Mouse (Mus musculus) embryo, embryonic 10 days (tissue): ENCODE measurements at regions not wholly inside any gene's neighbourhood (a gene's known extent, or its start where the extent isn't known, plus 50 kb on each side); places are given as distances from the start of the nearest gene placed in this dataset.

Experiments used
- DNase-seq: peaks from one replicate; pipeline ENCODE4 v3.0.0-alpha.2; 2015; ENCODE audit warnings: low spot score

GRCm38 (mm10) chr16:9115548-9115947 lies 285.6 kb downstream of the 1810013L24Rik start:
- DNase-seq, result peak; percentile 69

- DNase-seq, result no peak
Observed at GRCm38 (mm10) chr16:9121581-9121980, 291.7 kb downstream of the 1810013L24Rik start.

GRCm38 (mm10) chr16:9132113-9132512 lies 302.2 kb downstream of the 1810013L24Rik start:
- no peak for DNase-seq

GRCm38 (mm10) chr16:9132778-9133177 lies 302.9 kb downstream of the 1810013L24Rik start:
- no peak for DNase-seq

- DNase-seq, result no peak
Observed at GRCm38 (mm10) chr16:9135377-9135776, 305.5 kb downstream of the 1810013L24Rik start.

- DNase-seq, result no peak
Observed at GRCm38 (mm10) chr16:9138552-9139224, 308.8 kb downstream of the 1810013L24Rik start.

- DNase-seq, result no peak
Observed at GRCm38 (mm10) chr16:9139405-9139804, 309.5 kb downstream of the 1810013L24Rik start.

- no peak for DNase-seq
Observed at GRCm38 (mm10) chr16:9149209-9150135, 319.6 kb downstream of the 1810013L24Rik start.

GRCm38 (mm10) chr16:9151936-9152335 lies 322.0 kb downstream of the 1810013L24Rik start:
- DNase-seq, result no peak

GRCm38 (mm10) chr16:9153501-9153900 lies 323.6 kb downstream of the 1810013L24Rik start:
- no peak for DNase-seq

- DNase-seq, result no peak
Observed at GRCm38 (mm10) chr16:9165763-9166310, 335.9 kb downstream of the 1810013L24Rik start.

GRCm38 (mm10) chr16:9176402-9176801 lies 346.5 kb downstream of the 1810013L24Rik start:
- DNase-seq, result no peak

- DNase-seq, result no peak
Observed at GRCm38 (mm10) chr16:9195821-9196220, 365.9 kb downstream of the 1810013L24Rik start.

- no peak for DNase-seq
Observed at GRCm38 (mm10) chr16:9198903-9199532, 369.1 kb downstream of the 1810013L24Rik start.

- no peak for DNase-seq
Observed at GRCm38 (mm10) chr16:9208602-9209001, 378.7 kb downstream of the 1810013L24Rik start.

- DNase-seq, result no peak
Observed at GRCm38 (mm10) chr16:9211485-9211884, 381.6 kb downstream of the 1810013L24Rik start.

- DNase-seq, result peak; percentile 62
Observed at GRCm38 (mm10) chr16:9215131-9215530, 385.2 kb downstream of the 1810013L24Rik start.

- DNase-seq, result no peak
Observed at GRCm38 (mm10) chr16:9217361-9217760, 387.5 kb downstream of the 1810013L24Rik start.

- DNase-seq, result no peak
Observed at GRCm38 (mm10) chr16:9230178-9230577, 400.3 kb downstream of the 1810013L24Rik start.

GRCm38 (mm10) chr16:9242099-9242498 lies 412.2 kb downstream of the 1810013L24Rik start:
- DNase-seq, result no peak

- no peak for DNase-seq
Observed at GRCm38 (mm10) chr16:9247198-9247597, 417.3 kb downstream of the 1810013L24Rik start.

- DNase-seq, result no peak
Observed at GRCm38 (mm10) chr16:9253054-9253453, 423.2 kb downstream of the 1810013L24Rik start.
